Mouse (Mus musculus) liver, embryonic 11.5 days (tissue): ENCODE measurements at regions not wholly inside any gene's neighbourhood (a gene's known extent, or its start where the extent isn't known, plus 50 kb on each side); places are given as distances from the start of the nearest gene placed in this dataset.

Experiments
- ATAC-seq: fragments of 200-750 bp; cut with Nextera tagmentation; replicated peaks from 2 replicates; pipeline ENCODE4 v1.8.0; 2017; ENCODE audit warnings: moderate number of reproducible peaks, mild to moderate bottlenecking, moderate TSS enrichment, moderate library complexity; ENCODE audit not compliant: low FRiP score
- DNase-seq: peaks from one replicate; pipeline ENCODE4 v3.0.0-alpha.2; 2017; ENCODE audit warnings: low spot score
- H3K27ac ChIP-seq: fragments of 300-500 bp; sonication (generic); 2 replicates; pipeline ENCODE4 v1.5.1; 2014; ENCODE audit warnings: mild to moderate bottlenecking, low read depth, low read length, control low read depth
- H3K27me3 ChIP-seq: fragments of 300-500 bp; sonication (generic); replicated peaks from 2 replicates; pipeline ENCODE4 v1.6.1; 2014; ENCODE audit warnings: low read length, mixed read lengths; ENCODE audit not compliant: control insufficient read depth, insufficient read depth
- H3K36me3 ChIP-seq: fragments of 300-500 bp; sonication (generic); 2 replicates; pipeline ENCODE4 v1.6.1; 2014; ENCODE audit warnings: mild to moderate bottlenecking, low read length, moderate library complexity, mixed read lengths; ENCODE audit not compliant: control insufficient read depth, insufficient read depth
- H3K4me1 ChIP-seq: fragments of 300-500 bp; sonication (generic); replicated peaks from 2 replicates; pipeline ENCODE4 v1.6.1; 2014; ENCODE audit warnings: low read length, mixed read lengths; ENCODE audit not compliant: control insufficient read depth, insufficient read depth
- H3K4me2 ChIP-seq: fragments of 300-500 bp; sonication (generic); 2 replicates; pipeline ENCODE4 v1.6.1; 2014; ENCODE audit warnings: mild to moderate bottlenecking, control low read depth, moderate library complexity
- H3K4me3 ChIP-seq: fragments of 300-500 bp; sonication (generic); 2 replicates; pipeline ENCODE4 v1.5.1; 2014; ENCODE audit warnings: low read depth, low read length, control low read depth
- H3K9ac ChIP-seq: fragments of 300-500 bp; sonication (generic); 2 replicates; pipeline ENCODE4 v1.6.1; 2014; ENCODE audit warnings: low read depth, low read length, control low read depth
- H3K9me3 ChIP-seq: fragments of 300-500 bp; sonication (generic); 2 replicates; pipeline ENCODE4 v1.6.1; 2016; ENCODE audit warnings: low read length, inconsistent platforms, mixed read lengths; ENCODE audit not compliant: control insufficient read depth
- WGBS: fragments of 180-500 bp; shearing (Covaris S2); extraction: QIAGEN DNeasy Blood & Tissue Kit; methylation state at CpG from one replicate; pipeline ENCODE4 v1.1.7; 2014; 5-methylcytosine and 5-hydroxymethylcytosine counted together

DNA sequence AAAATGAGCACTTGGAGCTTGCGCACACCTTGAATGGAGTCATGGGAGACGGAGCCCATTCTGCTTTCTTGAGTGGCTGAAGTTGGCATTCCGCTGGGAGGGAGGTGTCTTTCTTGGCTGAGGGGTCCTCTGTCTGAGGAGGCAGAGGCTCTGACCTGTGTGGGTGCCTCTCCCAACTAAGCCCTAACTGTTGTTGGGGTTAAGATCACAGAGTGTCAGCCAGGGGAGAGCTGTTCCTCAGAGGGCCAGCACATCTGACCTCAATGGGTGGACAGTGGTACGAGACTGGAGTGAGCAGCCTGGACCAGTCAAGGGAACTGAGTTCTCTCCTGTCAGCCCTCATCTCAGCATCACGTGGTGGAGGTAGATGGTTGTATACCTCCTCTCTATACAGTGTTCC lies 134.7 kb upstream of the Hdac4 start:
- DNase-seq (no peak), ATAC-seq (no peak)
- H3K4me2 ChIP-seq = no peak overlapping the region
- WGBS = 74% methylated on average over 5 of the region's 5 CpGs
- no peak overlapping the region for H3K27ac ChIP-seq
- no peaks in the 10 kb centered on the region for H3K9me3 ChIP-seq
- H3K4me1 ChIP-seq = no peaks in the 10 kb centered on the region
- H3K36me3 ChIP-seq = no peaks in the 10 kb centered on the region
- H3K4me3 ChIP-seq = no peak overlapping the region
- H3K27me3 ChIP-seq = no peaks in the 10 kb centered on the region
- H3K9ac ChIP-seq = no peak overlapping the region

- Histone ChIP-seq H3K4me3 (no peak overlapping the region), H3K4me2 (no peak overlapping the region), H3K9me3 (no peaks in the 10 kb centered on the region), H3K36me3 (no peaks in the 10 kb centered on the region), H3K4me1 (no peaks in the 10 kb centered on the region), H3K27ac (no peak overlapping the region), H3K9ac (no peak overlapping the region), H3K27me3 (no peaks in the 10 kb centered on the region)
- DNase-seq (no peak), ATAC-seq (no peak)
- 72% methylated on average over 7 of the region's 7 CpGs for WGBS
These were observed 134.0 kb upstream of the Hdac4 start for GRCm38 (mm10) chr1:92329491-92329890.

- no peak for ATAC-seq
- Histone ChIP-seq H3K9me3 (no peaks in the 10 kb centered on the region), H3K4me1 (no peaks in the 10 kb centered on the region), H3K4me3 (no peak overlapping the region), H3K36me3 (no peaks in the 10 kb centered on the region), H3K27me3 (no peaks in the 10 kb centered on the region; the same call in 1 of the 2 replicates), H3K9ac (no peak overlapping the region), H3K4me2 (no peak overlapping the region), H3K27ac (no peak overlapping the region)
- no peak for DNase-seq
- 80% methylated on average over 6 of the region's 6 CpGs for WGBS
These were observed 131.6 kb upstream of the Hdac4 start for GRCm38 (mm10) chr1:92327141-92327540.

DNA sequence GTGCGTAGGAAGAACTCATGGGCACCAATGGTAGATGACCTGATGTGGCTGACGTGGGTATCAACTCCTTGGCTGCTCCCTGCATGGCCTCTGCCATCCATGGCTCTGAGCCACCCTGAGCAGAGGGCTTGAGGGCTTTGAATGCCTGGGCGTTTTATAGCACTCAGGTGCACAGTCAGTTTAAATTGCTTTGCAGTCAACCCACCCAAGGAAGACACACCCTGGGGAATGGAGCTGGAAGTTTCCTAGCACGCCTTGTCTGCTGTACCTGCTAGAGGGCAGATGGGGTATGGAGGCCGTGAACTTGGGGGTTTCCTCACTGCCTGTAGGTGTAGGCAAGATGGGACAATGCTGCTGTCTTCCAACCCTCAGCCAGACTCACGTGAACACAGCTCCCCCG lies 129.8 kb upstream of the Hdac4 start:
- Histone ChIP-seq H3K27me3 (no peaks in the 10 kb centered on the region; the same call in 1 of the 2 replicates), H3K9me3 (no peaks in the 10 kb centered on the region), H3K27ac (no peak overlapping the region), H3K4me3 (no peak overlapping the region), H3K4me1 (no peaks in the 10 kb centered on the region), H3K36me3 (no peaks in the 10 kb centered on the region), H3K9ac (no peak overlapping the region), H3K4me2 (no peak overlapping the region)
- ATAC-seq (no peak), DNase-seq (no peak)
- WGBS = 78% methylated on average over 7 of the region's 7 CpGs

- Histone ChIP-seq H3K27ac (no peak overlapping the region), H3K4me2 (no peak overlapping the region), H3K4me3 (no peak overlapping the region), H3K4me1 (no peaks in the 10 kb centered on the region), H3K36me3 (no peaks in the 10 kb centered on the region), H3K9ac (no peak overlapping the region), H3K27me3 (no peaks in the 10 kb centered on the region; the same call in 1 of the 2 replicates), H3K9me3 (no peaks in the 10 kb centered on the region)
- ATAC-seq (no peak), DNase-seq (no peak)
- WGBS = 70% methylated on average over 14 of the region's 14 CpGs
These were observed 128.8 kb upstream of the Hdac4 start for GRCm38 (mm10) chr1:92324091-92324950.

DNA sequence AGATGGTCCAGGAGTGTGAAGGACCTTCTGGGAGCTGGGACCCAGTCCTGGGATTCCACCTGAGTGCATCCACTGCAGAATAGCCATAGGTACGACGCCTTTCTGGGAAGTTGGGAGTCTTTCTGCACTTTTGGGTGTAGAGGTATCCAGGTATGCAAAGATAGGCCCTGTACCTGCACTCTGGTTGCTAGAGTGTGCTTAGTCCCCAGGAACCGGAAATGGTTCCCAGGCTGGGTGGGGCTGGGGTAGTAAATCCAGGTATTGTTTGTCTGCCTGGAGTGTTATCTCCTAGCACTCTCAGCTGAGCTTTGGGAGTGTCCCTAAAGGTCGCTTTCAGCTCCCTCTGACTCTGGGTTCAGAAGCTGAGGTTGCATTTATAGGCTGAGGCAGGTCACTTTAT lies 121.6 kb upstream of the Hdac4 start:
- Histone ChIP-seq H3K9me3 (no peaks in the 10 kb centered on the region), H3K4me3 (no peak overlapping the region), H3K27me3 (no peaks in the 10 kb centered on the region), H3K9ac (no peak overlapping the region), H3K36me3 (no peaks in the 10 kb centered on the region), H3K4me2 (no peak overlapping the region), H3K4me1 (0 out of 2 replicates have a peak, but pooled peaks cover 2% of the 10 kb centered on the region), H3K27ac (no peak overlapping the region)
- ATAC-seq (no peak), DNase-seq (no peak)
- 73% methylated on average over 4 of the region's 4 CpGs for WGBS

DNA sequence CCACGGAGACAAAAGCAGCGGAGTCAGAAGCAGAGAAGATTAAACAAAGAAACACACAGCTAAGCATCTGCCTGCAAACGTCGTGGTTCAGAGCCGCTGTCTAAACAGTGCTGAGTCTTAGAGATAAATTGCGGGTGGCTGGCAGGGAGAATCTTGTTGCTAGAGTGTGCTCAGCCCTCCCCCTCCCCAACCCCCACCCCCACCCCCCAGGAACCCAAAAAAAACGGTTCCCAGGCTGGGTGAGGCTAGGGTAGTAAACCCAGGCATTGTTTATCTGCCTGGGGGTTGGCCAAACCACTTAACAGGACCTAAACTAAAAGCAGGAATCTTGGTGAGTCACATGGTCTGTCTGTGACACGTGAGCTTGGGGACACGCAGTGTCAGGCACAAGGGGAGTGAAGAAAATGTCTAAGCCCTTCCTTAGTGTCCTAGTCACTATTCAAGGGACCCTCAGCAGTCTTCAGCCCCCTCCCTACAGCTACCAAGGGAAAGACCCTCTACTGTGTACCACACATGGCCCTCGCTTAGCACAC lies 120.8 kb upstream of the Hdac4 start:
- WGBS = 16% methylated on average over 10 of the region's 10 CpGs
- DNase-seq = no peak
- Histone ChIP-seq H3K9me3 (no peaks in the 10 kb centered on the region), H3K4me3 (no peak overlapping the region), H3K27me3 (no peaks in the 10 kb centered on the region), H3K36me3 (no peaks in the 10 kb centered on the region), H3K4me1 (0 out of 2 replicates have a peak, but pooled peaks cover 2% of the 10 kb centered on the region), H3K9ac (no peak overlapping the region), H3K27ac (no peak overlapping the region), H3K4me2 (peak overlapping the region; percentile 28)
- ATAC-seq = peak; percentile 49

DNA sequence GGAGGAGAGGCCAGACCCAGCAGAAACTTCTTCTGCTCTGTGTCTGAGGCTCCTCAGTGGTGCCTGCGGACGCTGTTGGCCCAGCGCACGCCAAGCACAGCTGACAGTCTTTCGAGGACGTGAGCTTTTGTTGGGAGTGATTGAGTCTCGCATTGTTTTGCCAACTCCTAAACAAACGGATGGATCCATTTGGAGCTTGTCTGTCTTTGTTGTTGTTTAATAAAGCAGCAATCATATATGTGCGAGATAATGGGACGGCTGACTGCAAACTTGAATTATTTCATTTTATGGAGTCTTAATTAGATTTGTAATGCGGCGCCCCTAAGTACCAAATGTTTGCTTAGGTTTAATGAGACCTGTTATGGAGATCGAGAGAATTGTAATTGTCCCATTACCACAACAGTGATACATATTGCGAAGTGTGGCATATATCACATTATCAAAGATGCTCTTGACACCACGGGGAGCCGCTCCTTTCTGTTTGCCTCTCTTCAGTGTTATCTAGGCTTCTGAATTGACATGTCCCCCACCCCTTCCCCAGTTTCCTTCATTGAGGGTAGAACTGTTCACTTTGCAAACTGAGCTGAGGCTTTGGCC lies 117.6 kb upstream of the Hdac4 start:
- no peak for DNase-seq

More for the DNA sequence above, 117.6 kb upstream of the Hdac4 start:
- H3K4me1 ChIP-seq = 0 out of 2 replicates have a peak, but pooled peaks cover 2% of the 10 kb centered on the region
- no peaks in the 10 kb centered on the region for H3K36me3 ChIP-seq
- H3K4me3 ChIP-seq = no peak overlapping the region
- no peak overlapping the region for H3K4me2 ChIP-seq
- H3K9me3 ChIP-seq = no peaks in the 10 kb centered on the region
- no peak for ATAC-seq
- H3K27ac ChIP-seq = no peak overlapping the region
- WGBS = 82% methylated on average over 16 of the region's 16 CpGs
- no peak overlapping the region for H3K9ac ChIP-seq
- H3K27me3 ChIP-seq = no peaks in the 10 kb centered on the region
